Mouse (Mus musculus) heart, embryonic 14.5 days (tissue): Measurements from ENCODE around the gene Plekho2. TPM values are rescaled to one million over a fixed set of nuclear protein-coding genes. Genes with fewer than 3 reads are reported as not detected.

Experiments used
- ATAC-seq: fragments of 200-750 bp; cut with Nextera tagmentation; 2 replicates; pipeline ENCODE4 v1.8.0; 2017; ENCODE audit warnings: low read depth, moderate TSS enrichment; ENCODE audit not compliant: insufficient number of reproducible peaks, insufficient read depth, low FRiP score
- H3K27ac ChIP-seq, 2 experiments: fragments of 200-500 bp in 1 of 2; fragments of 300-500 bp in 1 of 2; sonication (generic) in 1 of 2; replicated peaks in 1 of 2; 2 replicates each; pipeline ENCODE4 v1.5.1; 2012 to 2014; ENCODE audit warnings: low read depth in 2 of 2, low read length in 2 of 2, control low read depth in 1 of 2, mild to moderate bottlenecking in 1 of 2, mixed read lengths in 1 of 2; ENCODE audit not compliant: control insufficient read depth in 1 of 2, insufficient read depth in 1 of 2
- H3K27me3 ChIP-seq: fragments of 300-500 bp; sonication (generic); 2 replicates; pipeline ENCODE4 v1.6.1; 2014; ENCODE audit warnings: mild to moderate bottlenecking, low read length, control low read depth; ENCODE audit not compliant: control insufficient read depth, insufficient read depth
- H3K36me3 ChIP-seq: fragments of 300-500 bp; sonication (generic); 2 replicates; pipeline ENCODE4 v1.6.1; 2014; ENCODE audit warnings: mild to moderate bottlenecking, control low read depth, low read length, mixed read lengths; ENCODE audit not compliant: control insufficient read depth, insufficient read depth
- H3K4me1 ChIP-seq, 2 experiments: fragments of 200-500 bp in 1 of 2; fragments of 300-500 bp in 1 of 2; sonication (generic) in 1 of 2; 2 replicates each; pipeline ENCODE4 v1.6.1; 2012 to 2014; ENCODE audit warnings: low read length in 2 of 2, control low read depth in 1 of 2, mixed read lengths in 1 of 2; ENCODE audit not compliant: control insufficient read depth in 2 of 2, insufficient read depth in 2 of 2
- H3K4me2 ChIP-seq: fragments of 300-500 bp; sonication (generic); 2 replicates; pipeline ENCODE4 v1.6.1; 2014; ENCODE audit warnings: mild to moderate bottlenecking, low read length
- H3K4me3 ChIP-seq, 2 experiments: fragments of 200-500 bp in 1 of 2; fragments of 300-500 bp in 1 of 2; sonication (generic) in 1 of 2; 2 replicates each; pipeline ENCODE4 v1.5.1; 2012 to 2014; ENCODE audit warnings: low read length in 2 of 2, mild to moderate bottlenecking in 2 of 2, control low read depth in 1 of 2, low read depth in 1 of 2, moderate library complexity in 1 of 2; ENCODE audit not compliant: control insufficient read depth in 1 of 2, insufficient read depth in 1 of 2
- H3K9ac ChIP-seq: fragments of 300-500 bp; sonication (generic); 2 replicates; pipeline ENCODE4 v1.6.1; 2014; ENCODE audit warnings: mild to moderate bottlenecking, low read length
- H3K9me3 ChIP-seq: fragments of 300-500 bp; sonication (generic); 2 replicates; pipeline ENCODE4 v1.6.1; 2016; ENCODE audit warnings: low read length, control low read depth; ENCODE audit not compliant: control insufficient read depth
- WGBS: fragments of 180-500 bp; shearing (Covaris S2); extraction: QIAGEN DNeasy Blood & Tissue Kit; methylation state at CpG from one replicate; pipeline ENCODE4 v1.1.7; 2014; 5-methylcytosine and 5-hydroxymethylcytosine counted together
- polyA plus RNA-seq: library from polyadenylated mRNA; unstranded; fragments of >200 nt; fragmentation: Nextera tagmentation; extraction: Ambion mirVana; gene quantifications from 2 replicates; pipeline ENCODE4 v1.2.1, GENCODE M21; 2014

Plekho2 gene
- polyA plus RNA-seq, 1 experiment from 2014 or later: 8.8 TPM

- Histone ChIP-seq H3K9me3 (no peaks in the 10 kb centered on the region), H3K4me3 (no peak overlapping the region), H3K4me2 (no peak overlapping the region), H3K36me3 (no peaks in the 10 kb centered on the region), H3K27ac (peak overlapping the region; percentile 64 to 75), H3K4me1 (peaks cover 6 to 12% of the 10 kb centered on the region in 2 experiments), H3K27me3 (no peaks in the 10 kb centered on the region), H3K9ac (no peak overlapping the region)
- 5% methylated on average over 2 of the region's 2 CpGs for WGBS
- peak; percentile 87 for ATAC-seq
Observed at GRCm38 (mm10) chr9:65613098-65613497, 33.3 kb upstream of the Plekho2 start.

DNA sequence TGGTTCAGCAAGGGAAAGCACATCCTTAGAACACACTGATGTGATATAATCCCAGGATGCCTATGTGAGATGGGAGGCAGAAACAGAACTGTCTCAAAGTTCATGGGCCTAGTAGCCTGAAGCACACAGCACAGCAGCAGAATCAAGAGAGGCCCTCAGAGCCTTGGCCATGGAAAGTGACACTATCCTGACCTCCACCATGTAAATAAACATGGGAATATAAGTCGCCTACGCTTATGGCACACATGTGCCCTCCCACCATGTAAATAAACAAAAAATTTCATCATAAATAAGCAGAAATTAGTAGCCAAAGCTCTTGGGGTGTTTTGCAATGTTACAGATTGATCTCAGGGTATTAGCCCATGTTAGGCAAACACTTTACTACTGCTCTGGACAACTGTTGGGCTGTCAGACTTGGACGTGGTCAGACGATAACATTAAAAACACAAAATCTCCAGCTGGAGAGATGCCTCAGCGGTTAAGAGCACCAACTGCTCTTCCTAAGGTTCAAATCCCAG lies 32.2 kb upstream of the Plekho2 start:
- Histone ChIP-seq H3K4me2 (no peak overlapping the region), H3K4me1 (peaks cover 7 to 17% of the 10 kb centered on the region in 2 experiments), H3K27me3 (no peaks in the 10 kb centered on the region), H3K27ac (no peak overlapping the region), H3K36me3 (no peaks in the 10 kb centered on the region), H3K9me3 (no peaks in the 10 kb centered on the region), H3K4me3 (no peak overlapping the region), H3K9ac (no peak overlapping the region)
- no peak for ATAC-seq
- 82% methylated on average over 5 of the region's 5 CpGs for WGBS

- Histone ChIP-seq H3K9ac (no peak overlapping the region), H3K4me1 (peaks cover 14 to 15% of the 10 kb centered on the region in 2 experiments; a peak in 3 of 4 replicates), H3K4me2 (no peak overlapping the region), H3K9me3 (no peaks in the 10 kb centered on the region), H3K4me3 (no peak overlapping the region), H3K27me3 (no peaks in the 10 kb centered on the region), H3K36me3 (no peaks in the 10 kb centered on the region), H3K27ac (no peak overlapping the region)
- no peak for ATAC-seq
- WGBS: 14% methylated on average over 2 of the region's 2 CpGs
Observed at GRCm38 (mm10) chr9:65607120-65607519, 27.3 kb upstream of the Plekho2 start.

GRCm38 (mm10) chr9:65606321-65607109 lies 26.7 kb upstream of the Plekho2 start:
- H3K4me3 ChIP-seq: no peak overlapping the region
- ATAC-seq: no peak
- no peak overlapping the region for H3K4me2 ChIP-seq
- no peaks in the 10 kb centered on the region for H3K27me3 ChIP-seq
- H3K36me3 ChIP-seq: no peaks in the 10 kb centered on the region
- WGBS: 43% methylated on average over 9 of the region's 9 CpGs
- peak overlapping the region in 1 of 2 experiments; percentile 4; a peak in 1 of 4 replicates for H3K27ac ChIP-seq
- H3K4me1 ChIP-seq: peaks cover 14 to 15% of the 10 kb centered on the region in 2 experiments; a peak in 3 of 4 replicates
- H3K9me3 ChIP-seq: no peaks in the 10 kb centered on the region
- H3K9ac ChIP-seq: no peak overlapping the region; the same call in none of the 2 replicates

DNA sequence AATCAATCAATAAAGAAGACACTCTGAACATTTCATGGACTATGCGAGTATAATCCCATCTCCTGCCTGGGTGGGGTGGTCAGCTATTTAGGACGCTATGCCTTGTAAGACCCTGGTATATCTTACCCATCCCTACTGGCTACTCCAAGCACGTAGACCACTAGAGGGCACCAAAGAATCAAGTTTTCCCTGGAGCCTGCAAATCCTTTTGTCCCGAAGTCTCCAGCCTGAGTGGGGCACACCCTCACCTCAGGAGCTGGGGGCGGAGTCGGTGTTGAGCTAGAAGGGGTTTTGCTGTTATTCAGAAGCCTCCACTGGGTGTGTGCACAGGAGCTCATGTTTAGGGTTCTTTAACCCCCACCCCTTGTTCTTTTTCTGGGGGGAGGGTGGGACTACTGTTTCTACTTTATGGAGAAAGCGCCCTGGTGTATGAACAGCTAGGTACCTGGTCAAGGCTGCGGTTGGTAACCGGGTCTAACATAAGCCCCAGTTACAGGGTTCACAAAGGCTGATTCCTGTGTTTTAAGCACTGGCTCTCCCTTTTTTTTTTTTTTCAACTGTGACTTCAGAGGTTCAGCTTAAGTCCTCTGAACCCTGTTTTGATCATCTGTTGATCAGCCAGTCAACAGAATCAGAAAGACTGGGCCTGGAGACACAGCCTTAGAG lies 25.8 kb upstream of the Plekho2 start:
- Histone ChIP-seq H3K4me2 (peak overlapping the region; percentile 53), H3K36me3 (no peaks in the 10 kb centered on the region), H3K4me3 (peak overlapping the region in 1 of 2 experiments; percentile 8; a peak in 1 of 4 replicates), H3K9me3 (no peaks in the 10 kb centered on the region), H3K27me3 (no peaks in the 10 kb centered on the region), H3K9ac (peak overlapping the region; percentile 36; the same call in 1 of the 2 replicates), H3K4me1 (peaks cover 14 to 15% of the 10 kb centered on the region in 2 experiments; a peak in 3 of 4 replicates), H3K27ac (no peak overlapping the region)
- peak; percentile 65 for ATAC-seq
- WGBS: 4% methylated on average over 9 of the region's 9 CpGs

DNA sequence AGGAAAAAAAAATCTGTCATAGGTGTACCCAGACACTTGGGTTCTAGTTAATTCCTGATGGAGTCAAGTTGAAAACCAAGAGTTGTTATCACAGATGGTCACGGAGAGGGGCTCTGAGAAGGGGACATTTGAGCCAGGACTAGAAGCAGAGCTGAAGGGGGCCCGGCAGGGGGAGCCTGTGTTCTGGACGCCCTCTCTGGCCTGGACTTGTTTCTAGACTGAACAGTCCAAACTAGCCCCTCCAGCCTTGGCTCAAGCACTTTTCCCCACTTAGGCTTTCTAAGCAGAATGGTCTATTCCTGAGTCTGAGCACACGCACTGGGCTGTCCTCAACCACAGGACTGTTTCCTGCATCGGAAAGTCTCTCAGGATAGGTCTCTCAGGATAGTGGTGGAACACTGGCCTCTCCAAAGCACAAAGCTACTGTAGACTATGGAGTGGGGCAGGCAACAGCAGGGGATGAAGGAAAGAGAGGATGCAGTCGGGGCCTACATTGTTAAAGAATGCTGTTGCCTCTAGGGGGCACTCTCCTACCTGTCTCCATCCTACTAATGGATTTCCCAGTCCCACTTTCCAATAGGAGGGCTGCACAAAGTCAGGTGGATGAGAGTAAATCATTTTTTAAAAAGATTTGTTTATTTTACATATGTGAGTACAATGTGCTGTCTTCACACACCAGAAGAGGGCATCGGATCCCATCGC lies 23.7 kb upstream of the Plekho2 start:
- 42% methylated on average over 8 of the region's 8 CpGs for WGBS

GRCm38 (mm10) chr9:65600951-65601350 lies 21.1 kb upstream of the Plekho2 start:
- peaks cover 1% of the 10 kb centered on the region for H3K36me3 ChIP-seq
- WGBS: 75% methylated on average over 2 of the region's 2 CpGs
- H3K27me3 ChIP-seq: no peaks in the 10 kb centered on the region
- peaks cover 4 to 5% of the 10 kb centered on the region in 2 experiments; a peak in 2 of 4 replicates for H3K4me1 ChIP-seq
- no peak overlapping the region for H3K9ac ChIP-seq
- no peak for ATAC-seq
- H3K27ac ChIP-seq: no peak overlapping the region
- H3K4me3 ChIP-seq: no peak overlapping the region
- H3K9me3 ChIP-seq: no peaks in the 10 kb centered on the region
- H3K4me2 ChIP-seq: no peak overlapping the region

More for the DNA sequence above, 23.7 kb upstream of the Plekho2 start:
- Histone ChIP-seq H3K9me3 (no peaks in the 10 kb centered on the region), H3K36me3 (no peaks in the 10 kb centered on the region), H3K4me2 (no peak overlapping the region), H3K27ac (no peak overlapping the region), H3K27me3 (no peaks in the 10 kb centered on the region), H3K4me3 (no peak overlapping the region), H3K9ac (no peak overlapping the region), H3K4me1 (peaks cover 14 to 15% of the 10 kb centered on the region in 2 experiments; a peak in 3 of 4 replicates)
- no peak for ATAC-seq
